Mouse (Mus musculus): Measurements from ENCODE around the gene Ei24. TPM values are rescaled to one million over a fixed set of nuclear protein-coding genes. Genes with fewer than 3 reads are reported as not detected.
A peak's percentile ranks its signal among the peaks of the same experiment; 100 is the strongest.

The Ei24 gene
- polyA plus RNA-seq, 1 experiment: 23.7 TPM

- Histone ChIP-seq H3K4me3 (replicated peaks) (no peak overlapping the region), H3K9me3 (no peaks in the 10 kb centered on the region), H3K4me1 (no peaks in the 10 kb centered on the region), H3K36me3 (replicated peaks; ENCODE audit: low read length) (no peaks in the 10 kb centered on the region), H3K27me3 (replicated peaks) (peaks cover 7% of the 10 kb centered on the region)
- TF ChIP-seq GATA1 (IDR thresholded peaks at IDR 0.05; ENCODE audit: borderline replicate concordance, low read length) (no peak), FLI1 (IDR thresholded peaks at IDR 0.05; ENCODE audit: low read length) (no peak)
These were observed 23.9 kb upstream of the Ei24 start for GRCm38 (mm10) chr9:36820969-36821643.

GRCm38 (mm10) chr9:36818905-36819304, 21.7 kb upstream of the Ei24 start:
- no peaks in the 10 kb centered on the region for H3K9me3 ChIP-seq
- H3K27me3 ChIP-seq (replicated peaks): peaks cover 5% of the 10 kb centered on the region
- H3K36me3 ChIP-seq (replicated peaks; ENCODE audit: low read length): no peaks in the 10 kb centered on the region
- no peak overlapping the region for H3K4me3 ChIP-seq (replicated peaks)
- TF ChIP-seq FLI1 (IDR thresholded peaks at IDR 0.05; ENCODE audit: low read length) (no peak), GATA1 (IDR thresholded peaks at IDR 0.05; ENCODE audit: borderline replicate concordance, low read length) (no peak)
- H3K4me1 ChIP-seq: no peaks in the 10 kb centered on the region

- Histone ChIP-seq H3K9me3 (no peaks in the 10 kb centered on the region), H3K4me1 (no peaks in the 10 kb centered on the region), H3K27me3 (replicated peaks) (no peaks in the 10 kb centered on the region), H3K4me3 (replicated peaks) (no peak overlapping the region), H3K36me3 (replicated peaks; ENCODE audit: low read length) (no peaks in the 10 kb centered on the region)
- TF ChIP-seq FLI1 (IDR thresholded peaks at IDR 0.05; ENCODE audit: low read length) (no peak), GATA1 (IDR thresholded peaks at IDR 0.05; ENCODE audit: borderline replicate concordance, low read length) (no peak)
These were observed 17.3 kb upstream of the Ei24 start for GRCm38 (mm10) chr9:36814486-36814885.

GRCm38 (mm10) chr9:36808126-36808785, 11.1 kb upstream of the Ei24 start:
- H3K4me1 ChIP-seq: no peaks in the 10 kb centered on the region
- H3K36me3 ChIP-seq (replicated peaks; ENCODE audit: low read length): no peaks in the 10 kb centered on the region
- no peaks in the 10 kb centered on the region for H3K27me3 ChIP-seq (replicated peaks)
- H3K4me3 ChIP-seq (replicated peaks): no peak overlapping the region
- TF ChIP-seq FLI1 (IDR thresholded peaks at IDR 0.05; ENCODE audit: low read length) (no peak), GATA1 (IDR thresholded peaks at IDR 0.05; ENCODE audit: borderline replicate concordance, low read length) (no peak)
- no peaks in the 10 kb centered on the region for H3K9me3 ChIP-seq

GRCm38 (mm10) chr9:36805256-36805975, 8.2 kb upstream of the Ei24 start:
- H3K27me3 ChIP-seq (replicated peaks): no peaks in the 10 kb centered on the region
- no peak for TF ChIP-seq GATA1 (IDR thresholded peaks at IDR 0.05; ENCODE audit: borderline replicate concordance, low read length)
- no peak for TF ChIP-seq FLI1 (IDR thresholded peaks at IDR 0.05; ENCODE audit: low read length)
- H3K4me1 ChIP-seq: no peaks in the 10 kb centered on the region
- H3K9me3 ChIP-seq: no peaks in the 10 kb centered on the region
- H3K4me3 ChIP-seq (replicated peaks): no peak overlapping the region
- no peaks in the 10 kb centered on the region for H3K36me3 ChIP-seq (replicated peaks; ENCODE audit: low read length)

GRCm38 (mm10) chr9:36803926-36804325, 6.7 kb upstream of the Ei24 start:
- Histone ChIP-seq H3K4me3 (replicated peaks) (no peak overlapping the region), H3K9me3 (no peaks in the 10 kb centered on the region), H3K4me1 (no peaks in the 10 kb centered on the region), H3K27me3 (replicated peaks) (peaks cover 2% of the 10 kb centered on the region), H3K36me3 (replicated peaks; ENCODE audit: low read length) (no peaks in the 10 kb centered on the region)
- TF ChIP-seq GATA1 (IDR thresholded peaks at IDR 0.05; ENCODE audit: borderline replicate concordance, low read length) (no peak), FLI1 (IDR thresholded peaks at IDR 0.05; ENCODE audit: low read length) (no peak)

GRCm38 (mm10) chr9:36803386-36803785, 6.2 kb upstream of the Ei24 start:
- H3K4me3 ChIP-seq (replicated peaks): no peak overlapping the region
- H3K4me1 ChIP-seq: no peaks in the 10 kb centered on the region
- TF ChIP-seq GATA1 (IDR thresholded peaks at IDR 0.05; ENCODE audit: borderline replicate concordance, low read length) (no peak), FLI1 (IDR thresholded peaks at IDR 0.05; ENCODE audit: low read length) (no peak)
- no peaks in the 10 kb centered on the region for H3K36me3 ChIP-seq (replicated peaks; ENCODE audit: low read length)
- H3K9me3 ChIP-seq: no peaks in the 10 kb centered on the region
- peaks cover 2% of the 10 kb centered on the region for H3K27me3 ChIP-seq (replicated peaks)

GRCm38 (mm10) chr9:36802951-36803350, 5.8 kb upstream of the Ei24 start:
- Histone ChIP-seq H3K27me3 (replicated peaks) (peaks cover 2% of the 10 kb centered on the region), H3K9me3 (no peaks in the 10 kb centered on the region), H3K36me3 (replicated peaks; ENCODE audit: low read length) (no peaks in the 10 kb centered on the region), H3K4me1 (no peaks in the 10 kb centered on the region), H3K4me3 (replicated peaks) (no peak overlapping the region)
- no peak for TF ChIP-seq FLI1 (IDR thresholded peaks at IDR 0.05; ENCODE audit: low read length)
- TF ChIP-seq GATA1 (IDR thresholded peaks at IDR 0.05; ENCODE audit: borderline replicate concordance, low read length): no peak

- Histone ChIP-seq H3K36me3 (replicated peaks; ENCODE audit: low read length) (no peaks in the 10 kb centered on the region), H3K4me1 (no peaks in the 10 kb centered on the region), H3K4me3 (replicated peaks) (no peak overlapping the region), H3K27me3 (replicated peaks) (peaks cover 2% of the 10 kb centered on the region), H3K9me3 (no peaks in the 10 kb centered on the region)
- TF ChIP-seq FLI1 (IDR thresholded peaks at IDR 0.05; ENCODE audit: low read length): no peak
These were observed 4.8 kb upstream of the Ei24 start for GRCm38 (mm10) chr9:36801961-36802360.

GRCm38 (mm10) chr9:36796224-36796623, 969 bp downstream of the Ei24 start:
- H3K4me1 ChIP-seq: peaks cover 19% of the 10 kb centered on the region; the same call in 1 of the 2 replicates
- peak overlapping the region; percentile 97 for H3K4me3 ChIP-seq (replicated peaks)
- no peak for TF ChIP-seq GATA1 (IDR thresholded peaks at IDR 0.05; ENCODE audit: borderline replicate concordance, low read length)
- no peak for TF ChIP-seq FLI1 (IDR thresholded peaks at IDR 0.05; ENCODE audit: low read length)
- H3K9me3 ChIP-seq: no peaks in the 10 kb centered on the region
- peaks cover 2% of the 10 kb centered on the region for H3K27me3 ChIP-seq (replicated peaks)
- H3K36me3 ChIP-seq (replicated peaks; ENCODE audit: low read length): peaks cover 19% of the 10 kb centered on the region
